Comparison of ENCODE assay signal across 9 mouse cellular contexts in the genomic region with DNA sequence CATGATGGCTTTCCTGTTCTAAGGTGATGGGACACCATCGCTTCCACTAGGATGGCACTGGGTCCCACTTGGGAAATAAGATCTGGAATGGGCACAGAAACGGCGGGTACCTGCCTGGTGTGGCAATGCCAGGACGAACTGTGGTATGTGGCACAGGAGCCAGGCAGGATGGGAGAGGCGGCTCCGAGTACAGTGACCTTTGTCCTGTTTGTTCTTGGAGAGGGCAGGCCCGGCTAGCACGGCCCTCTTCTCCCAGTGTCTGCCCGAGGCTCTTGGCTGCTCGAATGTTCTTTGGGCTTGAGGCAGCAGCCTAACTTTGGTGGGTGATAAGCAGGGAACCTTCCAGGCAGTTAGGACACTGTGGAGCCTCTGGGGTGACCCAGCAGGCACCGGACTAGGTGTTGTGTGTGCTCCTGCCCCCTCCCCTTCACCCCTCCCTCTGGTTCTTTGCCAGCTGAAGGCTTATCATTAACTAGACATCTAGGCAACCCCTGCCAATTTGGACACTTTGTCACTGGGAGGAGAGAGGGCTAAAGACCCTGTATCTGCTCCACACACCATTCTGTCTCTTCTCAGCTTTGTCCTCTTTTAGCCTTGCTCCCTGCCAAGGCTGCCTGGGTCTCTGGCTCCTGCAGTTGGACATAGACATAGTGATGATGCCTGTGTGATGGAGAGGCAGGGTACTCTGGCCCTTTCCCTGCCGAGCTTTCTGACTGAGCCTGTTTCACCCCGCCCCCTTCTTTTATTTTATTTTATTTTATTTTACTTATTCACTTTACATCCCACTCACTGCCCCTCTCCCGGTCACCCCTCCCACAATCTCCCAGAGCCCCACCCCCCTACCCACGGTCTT. TPM values are rescaled to one million over a fixed set of nuclear protein-coding genes. Genes with fewer than 3 reads are reported as not detected.
DNase-seq lines count a peak whose midpoint lies in the region; ATAC-seq and TF ChIP-seq lines count a peak whose summit lies in the region.
"Had no signal": no experiment of that assay in that cellular context is flagged by ENCODE, and none has a peak within 500 bp of the region (broad histone marks: within the 10 kb centered on the region; RNA-seq: fewer than 3 reads in every experiment).

No protein-coding gene starts in this region.

- WGBS in neural tube, embryonic 15.5 days = 73% methylated on average over 15 of the region's 15 CpGs
- WGBS in limb, embryonic 14.5 days = 63% methylated on average over 15 of the region's 15 CpGs

- H3K4me3 ChIP-seq in neural tube, embryonic 15.5 days (replicated peaks) = no peak overlapping the region
- H3K4me3 ChIP-seq in limb, embryonic 14.5 days (replicated peaks; ENCODE audit: low read length) = no peak overlapping the region; the same call in 1 of the 2 replicates

- peak overlapping the region; percentile 33; the same call in 1 of the 2 replicates for H3K27ac ChIP-seq in neural tube, embryonic 15.5 days (replicated peaks)
- peak overlapping the region; percentile 82 for H3K27ac ChIP-seq in limb, embryonic 14.5 days (replicated peaks; ENCODE audit: low read depth, low read length)
- H3K27ac ChIP-seq: macrophage had no signal

- no peaks in the 10 kb centered on the region for H3K9me3 ChIP-seq in neural tube, embryonic 15.5 days (replicated peaks)
- no peaks in the 10 kb centered on the region for H3K9me3 ChIP-seq in limb, embryonic 14.5 days (ENCODE audit: control insufficient read depth, low read length)

- H3K36me3 ChIP-seq in neural tube, embryonic 15.5 days = no peaks in the 10 kb centered on the region
- no peaks in the 10 kb centered on the region for H3K36me3 ChIP-seq in limb, embryonic 14.5 days (ENCODE audit: control insufficient read depth, insufficient read depth, low read length)

- DNase-seq in neural tube, embryonic 10.5 days (ENCODE audit: extremely low spot score, low spot score) = no peak
- DNase-seq in heart, postnatal 36 days = peak; percentile 62 to 70
- no peak for DNase-seq in limb, embryonic 14.5 days (ENCODE audit: low spot score)
- peak; percentile 44 for DNase-seq in testis, postnatal 14 days (ENCODE audit: low spot score)
- DNase-seq in cerebellum, postnatal 4 days (ENCODE audit: low spot score in 2 of 2) = no peak
- DNase-seq in spleen, postnatal 4 days (ENCODE audit: low spot score in 2 of 2) = no peak
- no peak for DNase-seq in layer of hippocampus, adult 9-10 months (ENCODE audit: low spot score)

- H3K4me2 ChIP-seq in neural tube, embryonic 15.5 days = no peak overlapping the region
- H3K4me2 ChIP-seq in limb, embryonic 14.5 days (replicated peaks; ENCODE audit: low read depth, low read length, severe bottlenecking) = peak overlapping the region; percentile 27; the same call in 1 of the 2 replicates

- no peak for ATAC-seq in neural tube, embryonic 15.5 days (ENCODE audit: low FRiP score)
- ATAC-seq in limb, embryonic 14.5 days (ENCODE audit: low FRiP score, low read depth) = no peak

- no peak overlapping the region for H3K9ac ChIP-seq in neural tube, embryonic 15.5 days (replicated peaks)
- peak overlapping the region; percentile 40 for H3K9ac ChIP-seq in limb, embryonic 14.5 days (ENCODE audit: low read depth, low read length, severe bottlenecking)

- TF ChIP-seq POLR2A in limb, embryonic 14.5 days (IDR thresholded peaks at IDR 0.05; ENCODE audit: borderline replicate concordance, extremely low read depth, insufficient read depth, insufficient read length) = no peak

- peaks cover 30% of the 10 kb centered on the region for H3K4me1 ChIP-seq in neural tube, embryonic 15.5 days
- peaks cover 35% of the 10 kb centered on the region for H3K4me1 ChIP-seq in limb, embryonic 14.5 days (ENCODE audit: control insufficient read depth, insufficient read depth, low read length)

- no peaks in the 10 kb centered on the region for H3K27me3 ChIP-seq in neural tube, embryonic 15.5 days (replicated peaks)
- H3K27me3 ChIP-seq in limb, embryonic 14.5 days (ENCODE audit: control insufficient read depth, insufficient read depth, low read length) = no peaks in the 10 kb centered on the region

- intact Hi-C loops in heart, postnatal 36 days (cut with DNase I) = no loop called here

RNA-seq across cellular contexts. Expression of a gene that starts 25.1 kb away (rescaled TPM):
- 49.4 and 52.0 TPM in 2 replicates for polyA plus RNA-seq in neural tube, embryonic 15.5 days (2015; fragmentation: Nextera tagmentation; extraction: Ambion mirVana)
- over 10,000 TPM; 11,843 to 11,873 TPM for total RNA-seq in heart, postnatal 36 days (2021)
- 96.7 and 99.0 TPM in 2 replicates for polyA plus RNA-seq in limb, embryonic 14.5 days (2012; rRNA removed)
- polyA plus RNA-seq in limb, embryonic 14.5 days (2014; fragmentation: Nextera tagmentation; extraction: Ambion mirVana) = 36.5 and 39.7 TPM in 2 replicates

Comparison
In these comparisons a context has a peak if more than half of its experiments do, and no peak if none do; other contexts are left out.
1. DNase-seq: peak in heart, postnatal 36 days (2 of 2) and testis, postnatal 14 days (single experiment); none in neural tube, embryonic 10.5 days (single experiment), limb, embryonic 14.5 days (single experiment), cerebellum, postnatal 4 days (0 of 2), spleen, postnatal 4 days (0 of 2) and layer of hippocampus, adult 9-10 months (single experiment).